Mouse (Mus musculus): ENCODE measurements at regions not wholly inside any gene's neighbourhood (a gene's known extent, or its start where the extent isn't known, plus 50 kb on each side); places are given as distances from the start of the nearest gene placed in this dataset.

- in situ Hi-C loops (cut with MboI; ENCODE audit: low sequenced_read_pairs in 2 of 2, unreplicated experiment in 2 of 2), result no loop called here
- DNase-seq (ENCODE audit: low read depth, low spot score), result no peak
- Histone ChIP-seq H3K36me3 (ENCODE audit: control insufficient read depth, insufficient read depth, low read length, poor library complexity, severe bottlenecking) (no peaks in the 10 kb centered on the region), H3K9ac (ENCODE audit: insufficient read depth, low read depth, low read length, poor library complexity, severe bottlenecking) (no peak overlapping the region), H3K4me3 (ENCODE audit: insufficient read depth in 1 of 2, low read depth in 1 of 2, low read length in 2 of 2, poor library complexity in 1 of 2, severe bottlenecking in 1 of 2) (no peak overlapping the region), H3K4me1 (ENCODE audit: control insufficient read depth in 2 of 2, insufficient read depth in 2 of 2, low read length in 2 of 2, poor library complexity in 1 of 2) (no peaks in the 10 kb centered on the region), H3K9me3 (ENCODE audit: control insufficient read depth, insufficient read depth, low read depth, low read length) (no peaks in the 10 kb centered on the region), H3K27ac (ENCODE audit: insufficient read depth, low read depth, low read length, poor library complexity, severe bottlenecking) (no peak overlapping the region)
- TF ChIP-seq ZC3H11A (IDR thresholded peaks at IDR 0.05; ENCODE audit: borderline replicate concordance, low read depth, low read length) (no peak), HCFC1 (IDR thresholded peaks at IDR 0.05; ENCODE audit: borderline replicate concordance, insufficient read depth, low read length) (no peak), MAFK (IDR thresholded peaks at IDR 0.05; ENCODE audit: insufficient read depth, low read depth, low read length) (no peak), ZNF384 (IDR thresholded peaks at IDR 0.05; ENCODE audit: low read depth, low read length) (no peak), CHD2 (IDR thresholded peaks at IDR 0.05; ENCODE audit: low read depth, low read length) (no peak)
Measured at GRCm38 (mm10) chr11:19400396-19400795, 381.6 kb upstream of the Meis1 start.

GRCm38 (mm10) chr11:19420143-19420542 lies 401.4 kb upstream of the Meis1 start:
- Histone ChIP-seq H3K9me3 (ENCODE audit: control insufficient read depth, insufficient read depth, low read depth, low read length) (no peaks in the 10 kb centered on the region), H3K4me3 (ENCODE audit: insufficient read depth in 1 of 2, low read depth in 1 of 2, low read length in 2 of 2, poor library complexity in 1 of 2, severe bottlenecking in 1 of 2) (no peak overlapping the region), H3K27ac (ENCODE audit: insufficient read depth, low read depth, low read length, poor library complexity, severe bottlenecking) (no peak overlapping the region), H3K36me3 (ENCODE audit: control insufficient read depth, insufficient read depth, low read length, poor library complexity, severe bottlenecking) (no peaks in the 10 kb centered on the region), H3K9ac (ENCODE audit: insufficient read depth, low read depth, low read length, poor library complexity, severe bottlenecking) (no peak overlapping the region), H3K4me1 (ENCODE audit: control insufficient read depth in 2 of 2, insufficient read depth in 2 of 2, low read length in 2 of 2, poor library complexity in 1 of 2) (no peaks in the 10 kb centered on the region)
- DNase-seq (ENCODE audit: low read depth, low spot score), result no peak
- in situ Hi-C loops (cut with MboI; ENCODE audit: low sequenced_read_pairs in 2 of 2, unreplicated experiment in 2 of 2), result no loop called here
- TF ChIP-seq HCFC1 (IDR thresholded peaks at IDR 0.05; ENCODE audit: borderline replicate concordance, insufficient read depth, low read length), result no peak
- TF ChIP-seq CHD2 (IDR thresholded peaks at IDR 0.05; ENCODE audit: low read depth, low read length), result no peak
- TF ChIP-seq ZNF384 (IDR thresholded peaks at IDR 0.05; ENCODE audit: low read depth, low read length), result no peak
- TF ChIP-seq ZC3H11A (IDR thresholded peaks at IDR 0.05; ENCODE audit: borderline replicate concordance, low read depth, low read length), result no peak
- TF ChIP-seq MAFK (IDR thresholded peaks at IDR 0.05; ENCODE audit: insufficient read depth, low read depth, low read length), result no peak

DNA sequence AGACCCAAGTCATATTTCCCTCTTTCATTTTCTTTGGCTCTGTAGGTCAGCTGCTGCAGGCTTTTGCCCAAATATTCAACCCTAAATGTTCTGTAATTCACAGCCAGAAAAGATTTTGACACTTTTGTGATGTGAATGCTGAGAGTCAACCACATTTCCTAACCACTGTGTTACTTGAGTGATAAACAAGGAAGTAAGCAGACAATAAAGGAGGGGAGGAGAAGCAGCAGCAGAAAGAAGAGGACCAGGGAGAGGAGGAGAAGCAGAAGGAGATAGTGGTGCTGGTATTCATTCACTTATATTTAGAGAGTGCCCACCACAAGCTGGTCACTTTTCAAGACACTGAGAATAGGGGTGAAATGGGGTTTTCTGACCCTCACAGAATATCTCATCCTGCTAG lies 404.5 kb upstream of the Meis1 start:
- Histone ChIP-seq H3K9me3 (ENCODE audit: control insufficient read depth, insufficient read depth, low read depth, low read length) (no peaks in the 10 kb centered on the region), H3K4me1 (ENCODE audit: control insufficient read depth in 2 of 2, insufficient read depth in 2 of 2, low read length in 2 of 2, poor library complexity in 1 of 2) (no peaks in the 10 kb centered on the region; a peak in 1 of 4 replicates), H3K27ac (ENCODE audit: insufficient read depth, low read depth, low read length, poor library complexity, severe bottlenecking) (no peak overlapping the region), H3K4me3 (ENCODE audit: insufficient read depth in 1 of 2, low read depth in 1 of 2, low read length in 2 of 2, poor library complexity in 1 of 2, severe bottlenecking in 1 of 2) (no peak overlapping the region), H3K36me3 (ENCODE audit: control insufficient read depth, insufficient read depth, low read length, poor library complexity, severe bottlenecking) (no peaks in the 10 kb centered on the region), H3K9ac (ENCODE audit: insufficient read depth, low read depth, low read length, poor library complexity, severe bottlenecking) (no peak overlapping the region)
- no peak for DNase-seq (ENCODE audit: low read depth, low spot score)
- TF ChIP-seq HCFC1 (IDR thresholded peaks at IDR 0.05; ENCODE audit: borderline replicate concordance, insufficient read depth, low read length) (no peak), ZNF384 (IDR thresholded peaks at IDR 0.05; ENCODE audit: low read depth, low read length) (no peak), MAFK (IDR thresholded peaks at IDR 0.05; ENCODE audit: insufficient read depth, low read depth, low read length) (no peak), CHD2 (IDR thresholded peaks at IDR 0.05; ENCODE audit: low read depth, low read length) (no peak), ZC3H11A (IDR thresholded peaks at IDR 0.05; ENCODE audit: borderline replicate concordance, low read depth, low read length) (no peak)
- in situ Hi-C loops (cut with MboI; ENCODE audit: low sequenced_read_pairs in 2 of 2, unreplicated experiment in 2 of 2), result no loop called here

DNA sequence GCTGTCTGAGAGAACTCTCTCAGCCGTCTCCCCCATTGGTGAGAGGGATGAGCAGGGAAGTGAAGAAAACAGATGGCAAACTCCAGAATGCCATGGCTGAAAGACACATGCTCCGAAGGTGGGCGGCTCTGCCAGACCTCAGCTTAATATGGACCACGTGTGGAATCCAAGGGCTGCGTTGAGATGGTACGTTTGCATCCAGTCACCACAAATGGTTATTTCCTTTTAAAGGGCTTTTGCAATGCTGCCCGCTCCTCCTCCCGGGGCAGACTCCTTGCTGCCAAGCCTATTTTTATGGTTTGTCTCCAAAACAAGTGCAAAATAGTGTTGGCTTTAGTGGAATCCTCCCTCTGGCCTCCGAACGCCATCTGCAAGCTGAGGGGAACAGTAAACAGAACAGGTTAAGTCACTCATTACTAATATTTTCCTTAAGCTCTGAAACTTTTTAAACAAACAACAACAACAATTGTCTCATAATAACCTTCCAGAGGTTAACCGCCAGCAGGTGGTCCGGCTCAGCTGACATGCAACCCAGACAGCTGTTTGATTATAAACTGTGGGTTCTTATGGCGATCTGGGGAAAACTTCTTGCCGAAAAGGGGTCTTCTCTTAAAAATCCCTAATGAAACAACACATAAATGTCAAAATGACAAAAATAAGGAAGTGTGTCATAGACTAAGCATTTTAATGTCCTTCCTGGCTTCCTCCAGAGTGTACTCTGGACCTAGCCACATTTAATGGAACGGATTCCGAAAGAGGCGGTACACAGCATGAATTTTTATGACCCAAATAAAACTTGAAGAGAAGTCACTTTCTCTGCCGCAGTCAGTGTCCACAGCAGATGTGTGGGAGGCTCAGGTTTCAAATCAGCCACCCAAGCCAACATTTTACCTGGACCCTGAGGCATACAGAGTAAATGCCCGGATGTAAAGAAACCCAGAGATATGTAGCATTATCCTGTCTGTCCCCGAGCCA lies 405.3 kb upstream of the Meis1 start:
- in situ Hi-C loops (cut with MboI; ENCODE audit: low sequenced_read_pairs in 2 of 2, unreplicated experiment in 2 of 2), result no loop called here
- Histone ChIP-seq H3K9me3 (ENCODE audit: control insufficient read depth, insufficient read depth, low read depth, low read length) (no peaks in the 10 kb centered on the region), H3K36me3 (ENCODE audit: control insufficient read depth, insufficient read depth, low read length, poor library complexity, severe bottlenecking) (no peaks in the 10 kb centered on the region), H3K27ac (ENCODE audit: insufficient read depth, low read depth, low read length, poor library complexity, severe bottlenecking) (no peak overlapping the region), H3K4me3 (ENCODE audit: insufficient read depth in 1 of 2, low read depth in 1 of 2, low read length in 2 of 2, poor library complexity in 1 of 2, severe bottlenecking in 1 of 2) (no peak overlapping the region), H3K9ac (ENCODE audit: insufficient read depth, low read depth, low read length, poor library complexity, severe bottlenecking) (no peak overlapping the region), H3K4me1 (ENCODE audit: control insufficient read depth in 2 of 2, insufficient read depth in 2 of 2, low read length in 2 of 2, poor library complexity in 1 of 2) (no peaks in the 10 kb centered on the region; a peak in 1 of 4 replicates)
- TF ChIP-seq HCFC1 (IDR thresholded peaks at IDR 0.05; ENCODE audit: borderline replicate concordance, insufficient read depth, low read length), result no peak
- no peak for TF ChIP-seq ZNF384 (IDR thresholded peaks at IDR 0.05; ENCODE audit: low read depth, low read length)
- no peak for TF ChIP-seq ZC3H11A (IDR thresholded peaks at IDR 0.05; ENCODE audit: borderline replicate concordance, low read depth, low read length)
- TF ChIP-seq MAFK (IDR thresholded peaks at IDR 0.05; ENCODE audit: insufficient read depth, low read depth, low read length), result no peak
- no peak for TF ChIP-seq CHD2 (IDR thresholded peaks at IDR 0.05; ENCODE audit: low read depth, low read length)
- no peak for DNase-seq (ENCODE audit: low read depth, low spot score)

Data from ES-E14 (cell line).